Mouse (Mus musculus) C3H10T1/2 (cell line): ENCODE measurements around the gene Nynrin. TPM values are rescaled to one million over a fixed set of nuclear protein-coding genes. Genes with fewer than 3 reads are reported as not detected.

ENCODE experiments used
- polyA plus RNA-seq, 2 experiments: library from polyadenylated mRNA; unstranded; fragments of >200 nt; fragmentation: generic; extraction: Trizol; gene quantifications; one replicate each; pipeline ENCODE4 v1.2.1; 2012; ENCODE audit warnings: missing spikeins in 2 of 2

The Nynrin gene
- polyA plus RNA-seq, result 1 to 10 TPM in 1 of 2 experiments, under 1 TPM in 1; 0.09 to 4.1 TPM

GRCm38 (mm10) chr14:55853621-55854285 is at the start of gene Nynrin:
Gene Nynrin (plus strand): TSS chr14:55854010.

GRCm38 (mm10) chr14:55822991-55823762 is 30.6 kb upstream of the Nynrin start, which contains the start of gene Nfatc4:
Gene Nfatc4 (plus strand): TSS chr14:55823144.

GRCm38 (mm10) chr14:55884166-55884565 is 30.4 kb downstream of the Nynrin start, which contains the start of gene Cbln3:
Gene Cbln3 (minus strand): TSS chr14:55884392.

GRCm38 (mm10) chr14:55884713-55885113 is 30.9 kb downstream of the Nynrin start, which contains the start of gene Khnyn:
Gene Khnyn (plus strand): TSS chr14:55884947.

GRCm38 (mm10) chr14:55899701-55900413 is 46.0 kb downstream of the Nynrin start, which contains the start of gene Sdr39u1:
Gene Sdr39u1 (minus strand): TSS chr14:55900293.

Other genes starting within 250 kb of the Nynrin start
- not detected for gene Rec8, start 236.0 kb upstream of the Nynrin start, polyA plus RNA-seq
- gene Ipo4, start 218.1 kb upstream of the Nynrin start, polyA plus RNA-seq, result 100 to 1,000 TPM in 1 of 2 experiments, 10 to 100 TPM in 1; 83.9 to 139 TPM
- gene Gm49378, start 216.1 kb upstream of the Nynrin start, polyA plus RNA-seq, result under 1 TPM; 0.04 to 0.05 TPM
- gene Tm9sf1, start 210.2 kb upstream of the Nynrin start, polyA plus RNA-seq, result 10 to 100 TPM; 25.9 to 65.1 TPM
- 1 to 10 TPM in 1 of 2 experiments, under 1 TPM in 1; 0.29 to 1.1 TPM for gene Tssk4, start 203.8 kb upstream of the Nynrin start, polyA plus RNA-seq
- gene Mdp1, start 193.5 kb upstream of the Nynrin start, polyA plus RNA-seq, result 10 to 100 TPM in 1 of 2 experiments, 1 to 10 TPM in 1; 9.1 to 23.8 TPM
- gene Gmpr2, start 182.1 kb upstream of the Nynrin start, polyA plus RNA-seq, result 10 to 100 TPM in 1 of 2 experiments, 1 to 10 TPM in 1; 5.5 to 13.1 TPM
- 100 to 1,000 TPM; 239 to 456 TPM for gene Nedd8, start 181.9 kb upstream of the Nynrin start, polyA plus RNA-seq
- gene Tinf2, start 172.2 kb upstream of the Nynrin start, polyA plus RNA-seq, result 10 to 100 TPM in 1 of 2 experiments, 1 to 10 TPM in 1; 9.3 to 11.8 TPM
- under 1 TPM; 0.01 to 0.08 TPM for gene Tgm1, start 140.1 kb upstream of the Nynrin start, polyA plus RNA-seq
- 10 to 100 TPM in 1 of 2 experiments, 1 to 10 TPM in 1; 8.2 to 12.8 TPM for gene Rabggta, start 131.7 kb upstream of the Nynrin start, polyA plus RNA-seq
- gene Dhrs1, start 108.3 kb upstream of the Nynrin start, polyA plus RNA-seq, result 10 to 100 TPM; 46.0 to 89.8 TPM
- gene Nop9, start 108.3 kb upstream of the Nynrin start, polyA plus RNA-seq, result 10 to 100 TPM; 15.2 to 35.9 TPM
- 1 to 10 TPM in 1 of 2 experiments, under 1 TPM in 1; 0.11 to 3.7 TPM for gene Cideb, start 95.6 kb upstream of the Nynrin start, polyA plus RNA-seq
- gene Ltb4r2, start 92.6 kb upstream of the Nynrin start, polyA plus RNA-seq, result under 1 TPM; 0.02 to 0.05 TPM
- gene Ltb4r1, start 88.0 kb upstream of the Nynrin start, polyA plus RNA-seq, result under 1 TPM in 1 of 2 experiments, not detected in 1; 0.04 TPM
- not detected for gene Adcy4, start 69.9 kb upstream of the Nynrin start, polyA plus RNA-seq
- 1 to 10 TPM; 3.8 to 4.1 TPM for gene Ripk3, start 65.1 kb upstream of the Nynrin start, polyA plus RNA-seq
- gene Nfatc4, start 30.9 kb upstream of the Nynrin start, polyA plus RNA-seq, result 10 to 100 TPM in 1 of 2 experiments, 1 to 10 TPM in 1; 2.5 to 19.8 TPM
- under 1 TPM; 0.08 to 0.98 TPM for gene Cbln3, start 30.4 kb downstream of the Nynrin start, polyA plus RNA-seq
- 1 to 10 TPM; 1.2 to 9.7 TPM for gene Khnyn, start 30.9 kb downstream of the Nynrin start, polyA plus RNA-seq
- gene Sdr39u1, start 46.3 kb downstream of the Nynrin start, polyA plus RNA-seq, result under 1 TPM in 1 of 2 experiments, not detected in 1; 0.44 TPM
- gene Cma1, start 90.7 kb downstream of the Nynrin start, polyA plus RNA-seq, result under 1 TPM in 1 of 2 experiments, not detected in 1; 0.05 TPM
- not detected for gene Cma2, start 97.0 kb downstream of the Nynrin start, polyA plus RNA-seq
- not detected for gene Mcpt1, start 164.0 kb downstream of the Nynrin start, polyA plus RNA-seq
- gene Mcpt9, start 176.5 kb downstream of the Nynrin start, polyA plus RNA-seq, result not detected
- gene Mcpt2, start 188.0 kb downstream of the Nynrin start, polyA plus RNA-seq, result not detected
- gene Mcpt4, start 208.3 kb downstream of the Nynrin start, polyA plus RNA-seq, result not detected
- gene Mcpt8, start 231.3 kb downstream of the Nynrin start, polyA plus RNA-seq, result under 1 TPM in 1 of 2 experiments, not detected in 1; 0.28 TPM
- not detected for gene Ctsg, start 248.6 kb downstream of the Nynrin start, polyA plus RNA-seq